Mouse (Mus musculus) erythroblast, adult 5-6 weeks (primary cell): ENCODE measurements around the gene Zbtb20. TPM values are rescaled to one million over a fixed set of nuclear protein-coding genes. Genes with fewer than 3 reads are reported as not detected.

ENCODE experiments used
- ATAC-seq: replicated peaks from 2 replicates; pipeline ENCODE4 v1.8.0; 2016; ENCODE audit warnings: moderate number of reproducible peaks, mild to moderate bottlenecking, moderate TSS enrichment, inconsistent platforms; ENCODE audit not compliant: poor library complexity, low FRiP score, severe bottlenecking
- total RNA-seq, 2 experiments: library from RNA; stranded (forward) in 1 of 2; stranded (reverse) in 1 of 2; fragments of 150-400 nt in 1 of 2; fragments of 200-764, 138-1000 nt in 1 of 2; gene quantifications; 2 replicates each; pipeline versions ENCODE4 v1.2.3 to v1.2.4; 2015 to 2017; ENCODE audit warnings: low replicate concordance in 2 of 2

The Zbtb20 gene
- total RNA-seq, 2 experiments from 2014 or later = 2.5 to 3.3 TPM

DNA sequence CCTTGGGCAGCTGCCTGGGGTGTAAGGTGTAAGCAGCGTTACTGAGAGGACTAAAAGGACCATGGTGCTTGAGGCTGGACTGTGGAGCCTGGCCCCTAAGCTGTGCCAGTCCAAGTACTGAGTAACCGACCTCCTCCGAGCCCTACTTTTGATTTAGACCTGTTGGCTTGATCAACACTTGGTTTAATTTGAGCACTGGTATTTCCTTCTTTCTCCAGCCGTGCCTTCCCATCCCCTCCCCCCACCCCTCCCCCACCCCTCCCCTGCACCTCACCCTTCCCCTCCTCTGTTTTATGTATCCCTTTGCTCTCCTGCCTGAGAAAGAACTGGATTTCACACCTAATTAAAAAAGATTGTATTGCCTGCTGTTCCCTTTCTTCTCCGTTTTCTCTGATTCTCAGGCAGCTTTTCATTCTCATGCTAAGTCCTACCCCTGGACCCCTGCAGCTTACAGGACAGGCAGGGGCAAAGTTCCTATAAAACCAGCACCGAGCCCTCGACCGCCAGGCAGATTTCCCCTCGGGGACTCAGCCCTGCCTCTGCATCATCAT is 728.0 kb downstream of the Zbtb20 start:
- ATAC-seq = no peak

DNA sequence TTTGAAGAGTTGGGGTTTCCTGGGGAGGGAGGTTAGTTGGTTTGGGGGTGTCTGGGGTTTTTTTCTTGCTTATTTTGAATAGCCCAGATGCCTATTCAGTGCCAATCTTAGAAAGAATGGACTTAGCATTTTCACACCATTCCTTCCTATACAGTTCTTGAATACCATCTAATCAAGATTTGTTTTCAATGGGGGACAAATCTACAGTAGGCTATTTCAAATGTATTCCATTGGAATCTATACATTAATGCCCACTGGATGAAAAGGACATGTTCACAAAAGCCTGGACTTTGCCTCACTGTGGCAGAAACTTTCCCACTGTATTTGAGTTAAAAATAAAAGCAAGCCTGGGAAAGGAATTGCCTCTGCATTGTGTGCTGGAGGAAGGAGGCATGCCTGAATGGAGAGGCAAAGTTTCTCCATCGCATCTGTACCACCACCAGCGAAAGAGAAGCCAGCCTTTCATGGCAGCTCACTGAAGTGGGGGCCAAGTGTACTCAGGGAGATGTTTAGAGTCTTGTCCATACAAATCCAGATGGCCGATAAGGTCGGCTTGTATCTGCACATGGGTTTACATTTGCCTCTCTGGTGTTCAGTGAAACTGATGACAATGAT is 728.8 kb downstream of the Zbtb20 start:
- ATAC-seq = no peak

DNA sequence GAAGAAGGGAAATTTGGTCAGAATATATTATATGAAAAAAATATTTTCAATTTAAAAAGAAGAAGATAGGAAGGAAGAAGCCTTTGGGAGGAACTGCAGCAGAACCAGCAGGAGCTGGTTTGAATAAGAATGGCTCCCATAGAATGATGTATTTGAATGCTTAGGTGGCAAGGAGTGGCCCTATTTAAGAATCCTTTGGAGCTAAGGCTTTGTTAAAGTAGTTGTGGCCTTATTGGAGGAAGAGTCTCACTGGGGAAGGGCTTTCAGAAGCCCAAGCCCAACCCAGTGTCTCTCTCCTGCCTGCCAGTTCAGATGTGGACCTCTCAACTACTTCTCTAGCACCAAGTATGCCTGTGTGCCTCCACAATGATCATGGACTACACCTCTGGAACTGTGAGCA is 731.4 kb downstream of the Zbtb20 start:
- no peak for ATAC-seq

DNA sequence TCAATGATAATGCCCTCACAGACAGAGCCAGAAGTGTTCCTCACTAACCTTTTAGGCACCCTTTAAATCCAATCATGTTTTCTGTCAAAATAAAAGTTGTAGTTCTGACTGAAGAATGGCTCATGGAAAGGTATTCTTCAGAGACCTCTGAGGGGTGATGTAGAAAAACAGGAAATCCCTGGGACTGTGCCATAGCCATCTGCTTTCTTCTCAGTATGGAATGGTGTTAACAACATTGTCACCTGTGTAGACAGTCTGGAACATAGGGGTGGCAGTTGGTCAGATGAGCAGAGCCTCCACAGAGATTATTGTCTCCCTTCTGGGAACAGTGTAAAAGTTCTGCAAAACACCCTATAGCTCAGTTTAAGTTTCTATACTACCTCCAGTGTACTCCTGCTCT is 732.4 kb downstream of the Zbtb20 start:
- ATAC-seq = no peak

DNA sequence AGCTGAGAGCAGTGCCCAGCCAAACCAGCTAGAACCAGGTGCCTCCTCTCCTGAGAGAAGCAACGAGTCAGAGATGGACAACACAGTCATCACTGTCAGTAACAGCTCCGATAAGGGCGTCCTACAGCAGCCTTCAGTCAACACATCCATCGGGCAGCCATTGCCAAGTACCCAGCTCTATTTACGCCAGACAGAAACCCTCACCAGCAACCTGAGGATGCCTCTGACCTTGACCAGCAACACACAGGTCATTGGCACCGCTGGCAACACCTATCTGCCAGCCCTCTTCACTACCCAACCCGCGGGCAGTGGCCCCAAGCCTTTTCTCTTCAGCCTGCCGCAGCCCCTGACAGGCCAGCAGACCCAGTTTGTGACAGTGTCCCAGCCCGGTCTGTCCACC is 734.7 kb downstream of the Zbtb20 start:
- no peak for ATAC-seq

DNA sequence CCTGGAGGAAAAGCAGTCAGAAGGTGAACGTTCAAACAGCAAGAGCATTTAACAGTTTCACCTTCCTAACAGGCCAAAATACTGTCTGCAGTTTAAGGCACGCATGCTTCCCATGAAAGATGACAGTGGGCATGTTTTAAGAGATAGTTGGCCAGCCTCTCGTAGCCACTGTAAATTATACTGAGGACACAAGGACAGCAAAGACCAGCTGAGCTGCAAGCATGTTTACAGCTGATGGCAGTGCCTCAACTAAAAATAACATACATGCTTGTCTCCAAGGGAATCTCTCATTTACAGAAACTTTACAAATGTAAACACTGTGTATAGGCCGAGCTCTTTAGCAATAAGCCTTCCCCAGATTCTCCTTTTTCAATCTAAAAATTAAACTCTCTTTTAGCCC is 740.7 kb downstream of the Zbtb20 start:
- no peak for ATAC-seq

DNA sequence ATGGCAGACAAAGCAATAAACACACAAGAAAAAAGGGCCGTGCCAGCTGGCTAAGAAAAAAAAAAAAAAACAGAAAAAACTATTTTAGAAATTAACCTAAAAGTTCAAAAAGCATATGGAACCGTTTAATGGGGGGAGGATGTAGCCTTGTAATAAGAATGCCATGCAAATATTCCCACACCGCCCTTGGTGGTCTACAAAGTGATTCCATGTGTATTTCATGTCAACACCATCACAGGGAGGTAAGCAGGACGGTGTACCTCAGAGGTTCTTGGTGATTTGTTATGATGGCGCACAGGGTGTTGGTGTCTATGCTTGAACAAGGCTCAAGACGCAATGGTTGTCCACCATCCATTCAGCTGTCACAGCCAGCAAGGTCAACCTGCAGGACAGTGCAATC is 741.7 kb downstream of the Zbtb20 start:
- no peak for ATAC-seq

DNA sequence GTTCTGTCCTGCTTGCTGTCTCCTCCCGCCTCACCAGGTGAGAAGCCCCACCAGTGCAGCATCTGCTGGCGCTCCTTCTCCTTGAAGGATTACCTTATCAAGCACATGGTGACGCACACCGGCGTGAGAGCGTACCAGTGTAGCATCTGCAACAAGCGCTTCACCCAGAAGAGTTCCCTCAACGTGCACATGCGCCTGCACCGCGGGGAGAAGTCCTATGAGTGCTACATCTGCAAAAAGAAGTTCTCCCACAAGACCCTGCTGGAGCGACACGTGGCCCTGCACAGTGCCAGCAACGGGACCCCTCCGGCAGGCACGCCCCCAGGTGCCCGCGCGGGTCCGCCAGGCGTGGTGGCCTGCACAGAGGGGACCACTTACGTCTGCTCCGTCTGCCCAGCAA is 742.6 kb downstream of the Zbtb20 start:
- no peak for ATAC-seq

DNA sequence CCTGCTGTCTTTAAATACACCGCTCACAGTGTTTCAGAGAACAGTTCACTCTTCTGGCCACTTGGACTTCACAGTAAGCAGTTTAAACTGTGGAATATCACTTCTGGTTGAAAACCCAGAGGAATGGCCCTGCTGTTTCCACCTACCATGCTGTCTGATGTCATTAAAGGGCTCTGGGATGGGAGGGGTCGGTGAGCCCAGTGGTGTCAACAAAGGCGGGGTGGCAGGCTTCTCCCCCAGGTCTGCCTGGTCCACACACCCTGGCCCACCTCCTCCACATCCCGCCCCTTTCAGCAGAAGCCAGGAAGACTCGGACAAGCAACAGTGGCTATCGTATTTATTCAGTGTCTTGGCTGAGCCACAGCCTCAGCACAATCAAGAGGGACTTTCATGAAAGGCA is 743.6 kb downstream of the Zbtb20 start:
- ATAC-seq = no peak

DNA sequence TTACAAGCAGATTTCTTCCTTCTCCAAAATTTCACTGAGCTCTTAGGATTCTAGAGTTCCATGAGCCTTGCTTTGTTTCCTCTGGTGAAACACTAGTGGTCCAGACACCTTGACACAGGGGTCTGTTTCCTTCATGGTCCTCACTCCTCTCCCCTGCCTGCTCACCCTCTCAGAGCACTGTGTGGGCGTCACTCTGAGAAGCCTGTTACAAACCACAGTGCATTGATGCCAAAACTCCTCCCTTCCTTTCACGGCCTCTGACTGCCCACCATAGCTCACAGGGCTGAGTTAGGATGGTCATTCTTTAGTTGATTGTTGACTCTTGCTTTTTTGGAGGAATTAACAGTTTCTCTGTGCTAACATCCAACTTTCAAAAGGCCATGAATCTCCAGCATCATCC is 744.7 kb downstream of the Zbtb20 start:
- ATAC-seq = no peak

DNA sequence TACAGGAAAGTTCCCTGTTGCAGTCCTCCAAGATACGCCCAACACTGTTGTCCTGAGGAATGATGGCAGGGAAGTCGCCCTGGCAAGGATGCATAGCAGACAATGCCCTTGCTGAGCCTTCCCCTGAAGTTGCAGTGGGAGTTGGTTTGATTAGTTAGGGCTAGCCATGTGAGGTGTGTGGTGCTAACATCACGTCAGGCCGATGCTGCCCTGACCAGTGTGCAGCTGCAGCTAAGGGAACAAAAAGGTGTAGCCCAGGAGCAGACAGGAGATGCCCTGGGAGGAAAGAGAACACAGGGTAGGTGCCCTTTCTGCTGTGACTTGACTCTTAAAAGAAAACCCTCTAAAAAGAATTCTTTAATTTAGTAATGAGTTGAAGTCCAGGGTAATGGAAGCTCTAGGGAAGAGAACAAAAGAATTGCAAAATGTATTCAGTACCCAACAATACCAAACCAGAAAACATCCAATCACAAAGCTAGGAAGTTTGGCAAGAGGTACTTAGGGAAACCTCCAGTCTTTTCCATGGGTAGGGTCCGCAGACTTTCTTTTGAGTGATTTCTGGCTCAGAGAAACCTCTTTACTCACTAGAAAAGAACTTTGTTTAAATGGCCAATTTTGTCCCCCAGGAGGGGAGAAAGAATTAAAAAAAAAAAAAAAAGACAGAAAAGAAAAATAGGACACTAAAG is 747.8 kb downstream of the Zbtb20 start:
- no peak for ATAC-seq

DNA sequence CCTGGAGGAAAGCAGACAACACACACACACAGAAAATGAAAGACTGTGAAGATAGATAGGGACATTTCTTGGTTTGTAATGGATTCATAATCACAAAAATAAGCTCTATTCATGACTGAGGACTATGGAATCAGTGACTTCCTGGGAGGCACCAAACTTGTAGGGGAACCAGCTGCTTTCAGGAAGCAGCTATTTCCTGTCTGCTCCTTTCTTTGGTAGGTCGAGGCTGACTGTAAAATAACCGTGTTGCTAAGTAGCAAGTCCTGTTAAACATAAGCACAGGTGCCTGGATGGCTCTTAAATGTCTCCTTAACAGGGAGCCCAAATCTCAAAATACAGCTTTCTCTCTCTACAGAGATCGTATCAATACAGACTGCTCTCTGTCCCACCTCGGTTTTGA is 749.2 kb downstream of the Zbtb20 start:
- no peak for ATAC-seq

DNA sequence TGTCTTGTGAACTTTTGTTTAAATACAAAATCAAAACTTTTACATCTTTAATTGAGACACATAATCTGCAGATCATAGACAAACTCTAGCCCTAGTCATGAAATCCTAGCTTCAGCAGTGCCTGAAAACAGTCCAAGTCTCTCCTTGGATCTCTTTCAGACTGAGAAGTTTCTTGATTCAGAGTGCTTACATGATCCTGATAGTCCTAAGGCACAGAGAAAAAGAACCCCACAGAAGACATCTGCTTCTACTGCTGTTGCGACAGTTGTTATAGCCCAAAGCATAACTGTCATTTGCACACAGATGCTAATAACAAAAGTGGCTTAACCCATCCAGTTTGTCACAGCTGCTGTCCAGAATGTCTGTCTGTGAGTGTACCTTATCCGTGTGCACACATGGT is 749.6 kb downstream of the Zbtb20 start:
- ATAC-seq = no peak

DNA sequence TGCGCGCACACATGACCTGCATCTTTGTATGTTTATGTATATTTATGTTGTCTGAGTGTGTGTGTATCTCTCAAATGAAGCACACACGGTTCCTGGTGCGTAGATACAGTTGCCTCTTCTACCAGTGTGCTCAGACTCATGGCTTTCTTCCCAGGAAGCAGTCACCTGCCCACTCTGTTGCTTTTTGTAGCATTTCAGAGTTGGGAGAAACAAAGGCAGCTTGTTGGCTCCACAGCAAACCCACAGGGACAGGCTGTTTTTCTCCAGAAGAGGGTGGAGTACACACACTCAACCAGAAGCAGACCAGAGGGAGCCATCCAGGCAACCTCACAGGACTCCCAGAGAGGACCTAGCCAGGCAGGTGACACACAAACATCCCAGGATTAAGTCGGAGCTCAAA is 750.3 kb downstream of the Zbtb20 start:
- no peak for ATAC-seq

DNA sequence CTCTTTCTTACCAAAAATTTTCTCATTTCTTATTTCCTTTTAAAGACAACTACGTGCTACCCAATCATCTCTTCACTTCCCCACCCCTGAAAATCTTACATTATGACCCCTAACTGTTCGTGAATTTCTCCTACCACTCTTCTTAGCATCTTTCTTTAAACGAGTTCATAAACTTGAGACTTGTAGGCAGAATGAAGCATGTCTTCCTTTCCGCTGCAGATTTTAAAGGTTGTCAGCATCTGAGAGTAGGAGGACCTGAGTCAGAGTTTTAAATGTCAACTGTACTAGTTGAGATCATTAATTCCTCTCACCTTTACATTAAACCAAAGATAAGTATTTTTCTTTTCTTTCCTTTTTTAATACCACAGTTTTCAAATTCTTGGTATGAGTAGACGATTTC is 753.0 kb downstream of the Zbtb20 start:
- no peak for ATAC-seq

DNA sequence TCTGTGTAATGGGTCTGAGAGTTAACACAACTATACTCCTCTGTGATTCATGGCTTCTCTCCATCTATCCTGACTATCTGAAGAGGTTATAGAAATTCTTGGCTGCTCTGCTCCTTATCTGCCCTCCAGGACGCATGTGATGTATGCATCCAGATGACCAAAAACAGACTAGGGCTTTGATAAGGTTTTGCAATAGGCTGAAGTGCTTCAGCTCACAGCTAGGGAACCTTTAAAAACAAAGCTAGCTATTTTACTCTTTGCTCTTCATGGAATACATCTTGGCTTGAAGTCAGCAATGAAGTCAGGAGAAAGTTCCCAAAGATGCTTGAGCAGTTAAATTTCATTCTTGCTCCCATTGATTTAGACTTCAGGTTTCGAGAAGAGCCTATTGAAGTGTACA is 756.1 kb downstream of the Zbtb20 start:
- ATAC-seq = no peak

DNA sequence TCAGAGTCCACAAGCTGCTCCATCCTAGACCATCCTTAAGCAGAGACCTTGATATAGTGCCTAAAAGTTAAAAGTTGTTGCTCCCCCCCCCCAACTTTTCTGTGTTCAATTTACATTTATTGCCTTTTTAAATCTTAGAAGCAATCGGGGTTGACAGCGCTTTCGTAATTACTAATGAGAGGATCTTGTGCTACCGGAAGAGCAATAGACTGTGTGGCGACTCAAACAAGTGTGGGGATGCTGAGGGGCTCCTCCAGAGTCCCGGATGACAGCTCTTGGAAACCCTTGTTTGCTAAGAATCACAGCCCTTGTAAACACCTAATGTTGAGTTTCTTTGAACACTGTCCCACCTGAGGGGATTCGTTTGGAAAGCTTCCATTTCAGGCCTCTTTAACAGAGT is 758.4 kb downstream of the Zbtb20 start:
- no peak for ATAC-seq

DNA sequence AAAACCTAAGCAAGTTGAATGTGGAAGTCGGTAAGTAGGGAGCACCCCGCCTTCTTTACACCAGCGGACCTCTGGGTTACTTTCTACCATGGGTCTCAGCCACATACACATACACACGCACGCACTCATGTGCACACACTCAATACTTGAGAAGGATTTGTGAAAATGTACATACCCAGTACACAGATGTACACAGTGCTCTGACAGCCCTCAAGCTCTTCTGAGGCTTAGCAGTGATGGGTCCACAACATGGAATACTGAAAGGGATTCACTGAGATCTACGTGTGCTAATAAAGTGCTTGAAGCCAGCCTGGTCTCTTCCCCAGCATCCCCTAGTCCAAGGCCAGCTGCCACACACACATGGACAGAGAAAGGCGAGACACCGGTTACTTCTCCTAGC is 761.6 kb downstream of the Zbtb20 start:
- ATAC-seq = no peak

DNA sequence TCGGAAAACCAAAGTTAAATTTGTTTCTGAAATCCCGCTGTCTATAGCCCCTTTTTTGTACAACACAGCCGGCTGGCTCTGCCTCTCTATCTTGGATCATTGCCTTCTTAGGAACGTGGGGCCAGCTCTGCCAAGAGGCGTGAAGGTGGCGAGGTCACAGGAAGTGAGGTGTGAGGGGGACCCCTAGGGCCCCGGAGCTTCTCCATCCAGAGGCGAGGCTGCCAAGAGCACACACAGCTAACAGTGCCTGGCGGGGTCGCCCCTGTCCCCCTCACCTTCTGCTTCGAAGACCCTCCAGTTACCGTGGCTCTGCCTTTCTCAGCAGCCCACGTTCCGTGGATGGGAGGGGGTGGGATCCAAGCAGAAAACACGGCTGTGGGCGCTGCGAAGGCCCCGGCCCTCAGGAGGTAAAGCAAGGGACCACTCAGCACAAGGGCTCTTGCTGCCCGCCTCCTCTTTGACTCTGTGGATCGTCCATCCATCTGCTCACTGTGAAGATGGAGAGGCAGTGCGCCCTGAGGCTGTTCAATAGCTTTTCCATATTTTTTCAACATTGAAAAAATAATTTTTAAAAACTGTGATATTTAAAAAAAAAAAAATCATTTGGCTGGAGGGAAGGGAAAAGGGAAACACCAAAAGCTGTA is 762.8 kb downstream of the Zbtb20 start:
- ATAC-seq = no peak

DNA sequence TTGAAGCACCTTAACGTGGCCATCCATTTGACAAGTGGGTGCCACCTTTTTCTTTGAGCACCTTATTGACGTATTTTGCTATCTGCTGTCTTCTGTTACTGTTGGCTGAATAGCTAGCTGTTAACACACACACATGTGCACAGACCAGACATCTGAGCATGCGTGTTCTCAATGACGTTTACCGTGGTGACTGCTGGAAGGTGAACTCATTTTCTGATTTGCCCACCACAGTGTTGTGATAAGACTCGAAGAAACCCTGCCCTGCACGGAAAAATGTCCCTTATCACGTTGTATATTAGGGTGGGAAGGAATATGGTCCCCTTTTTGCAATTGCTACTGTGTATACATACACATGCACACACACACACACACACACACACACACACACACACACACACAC is 765.5 kb downstream of the Zbtb20 start:
- no peak for ATAC-seq

DNA sequence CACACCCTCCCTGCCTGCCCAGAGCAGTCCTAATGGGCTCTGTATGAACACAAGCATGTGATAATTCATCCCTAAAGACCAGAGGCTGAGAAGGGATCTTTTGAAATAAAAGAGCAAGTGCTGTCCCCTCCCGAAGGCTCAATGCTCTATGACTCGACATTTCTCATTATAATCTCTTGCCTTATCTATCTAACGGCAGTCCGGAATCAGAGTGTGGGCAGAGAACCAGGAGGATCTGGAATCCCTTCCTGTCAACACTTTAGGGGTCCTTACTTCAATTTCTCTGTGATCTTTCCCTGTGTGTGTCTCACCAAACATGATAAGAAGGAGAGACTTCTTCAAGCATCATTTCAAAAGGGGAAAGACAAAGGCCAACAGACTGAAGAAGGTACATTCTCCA is 770.2 kb downstream of the Zbtb20 start:
- ATAC-seq = no peak
